Mouse (Mus musculus) testis, postnatal 10 days (tissue): ENCODE results near the gene Cct6b.
"Not testable (repeated sequence)": the region's sequence is repeated elsewhere in the genome, so short reads cannot be mapped to it uniquely, and the experiment has no call there.

ENCODE experiments used
- DNase-seq: peaks from one replicate; pipeline ENCODE4 v3.0.0; 2021; ENCODE audit warnings: low spot score

Cct6b gene

DNA sequence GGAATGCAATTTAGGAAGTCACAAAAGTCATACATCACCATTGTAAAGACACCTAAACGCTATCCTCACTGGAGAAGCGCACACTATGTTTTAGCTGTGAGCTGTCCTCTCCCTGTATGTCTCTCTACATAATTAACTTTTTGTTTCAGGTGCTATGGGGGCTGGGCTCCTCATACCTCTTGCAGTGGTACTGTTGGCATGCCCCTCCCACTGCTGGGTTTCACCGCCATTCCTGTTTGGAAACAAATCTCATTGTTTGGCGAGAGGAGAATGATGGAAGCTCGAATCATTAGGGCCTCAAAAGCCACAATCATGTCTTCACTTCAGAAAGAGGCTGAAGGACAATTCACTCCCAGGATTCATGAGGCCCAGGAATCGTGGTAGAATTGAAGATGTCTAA is 59.0 kb downstream of the Cct6b start:
- DNase-seq: no peak

DNA sequence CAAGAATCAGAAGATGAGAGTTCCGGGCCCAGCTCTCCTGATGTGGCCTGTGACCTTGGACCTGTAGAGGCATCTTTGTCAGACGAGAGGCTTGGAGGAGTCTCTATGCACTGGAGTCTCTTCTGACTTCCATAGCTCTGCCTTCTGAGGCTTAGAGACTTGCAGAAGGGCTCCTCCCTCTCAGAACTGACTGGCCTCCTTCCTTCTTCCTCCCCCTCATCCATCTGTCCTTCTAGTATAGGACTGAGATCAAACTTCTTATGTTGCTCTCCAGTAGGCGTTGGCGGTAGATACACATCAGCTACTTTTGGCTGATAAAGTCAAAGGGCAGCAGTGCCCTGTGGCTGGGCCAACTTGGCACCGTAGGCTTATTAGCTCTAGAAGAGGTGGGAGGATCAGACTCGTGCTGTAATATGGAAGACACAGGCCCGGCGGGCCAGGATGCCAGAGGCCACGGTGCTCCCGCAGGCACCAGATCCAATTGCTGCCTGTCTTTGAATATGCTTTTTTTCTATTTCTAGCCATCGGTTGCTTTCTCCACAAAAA is 64.2 kb downstream of the Cct6b start:
- no peak for DNase-seq

DNA sequence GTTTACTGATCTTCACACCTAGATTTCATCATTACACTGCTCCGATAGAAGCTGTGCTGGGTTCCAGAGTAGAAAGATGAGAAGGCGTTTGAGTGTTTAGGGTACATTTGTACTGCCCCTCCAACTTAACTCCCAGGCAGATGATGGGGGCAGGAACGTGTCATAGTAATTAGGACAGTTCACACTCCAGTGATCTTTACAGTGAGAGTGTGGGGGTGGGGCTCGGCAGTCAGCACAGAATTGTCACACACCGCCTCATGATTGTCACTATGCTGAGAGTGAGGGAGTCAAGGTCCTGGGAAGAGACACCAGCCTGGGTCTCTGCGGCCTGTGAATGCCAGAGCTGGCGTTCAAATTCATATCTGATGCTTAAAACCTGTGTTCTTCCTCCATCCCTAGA is 68.2 kb downstream of the Cct6b start:
- no peak for DNase-seq

DNA sequence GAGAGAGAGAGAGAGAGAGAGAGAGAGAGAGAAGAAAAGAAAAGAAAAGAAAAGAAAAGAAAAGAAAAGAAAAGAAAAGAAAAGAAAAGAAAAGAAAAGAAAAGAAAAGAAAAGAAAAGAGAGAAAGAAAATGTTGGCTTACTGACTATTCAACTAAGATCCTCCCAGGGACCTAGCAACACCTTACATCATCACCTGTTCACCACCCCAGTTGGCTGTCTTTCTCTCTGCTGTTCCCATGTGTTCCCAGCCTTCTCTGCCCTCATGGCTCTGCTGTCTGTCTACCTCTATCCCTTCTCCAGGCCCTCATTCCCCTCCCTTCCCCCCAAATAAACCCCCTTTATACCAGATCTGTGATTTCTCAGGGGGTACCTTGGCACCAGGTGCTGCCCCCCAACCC is 69.2 kb downstream of the Cct6b start:
- DNase-seq: not testable (repeated sequence)

DNA sequence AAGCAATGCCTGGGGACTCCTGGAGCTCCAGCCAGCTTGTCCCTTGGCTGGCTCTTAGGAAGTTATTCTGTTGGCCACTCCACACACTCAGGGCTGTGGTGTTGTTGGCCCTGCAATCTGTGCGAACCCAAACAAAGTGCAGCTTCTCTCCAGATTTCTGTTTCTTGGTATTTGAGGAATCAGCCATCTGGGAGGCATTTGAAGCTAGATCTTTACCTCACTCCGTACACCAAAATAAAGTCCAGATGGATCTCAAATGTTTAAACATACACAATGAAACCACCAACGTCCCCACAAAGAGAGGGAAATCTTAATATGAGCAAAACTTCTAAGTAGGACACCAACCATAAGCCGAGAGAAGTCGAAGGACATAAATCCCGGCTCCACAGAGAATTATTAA is 71.5 kb downstream of the Cct6b start:
- no peak for DNase-seq

- no peak for DNase-seq
These were observed 73.6 kb downstream of the Cct6b start for GRCm38 (mm10) chr11:82690476-82690875.

DNA sequence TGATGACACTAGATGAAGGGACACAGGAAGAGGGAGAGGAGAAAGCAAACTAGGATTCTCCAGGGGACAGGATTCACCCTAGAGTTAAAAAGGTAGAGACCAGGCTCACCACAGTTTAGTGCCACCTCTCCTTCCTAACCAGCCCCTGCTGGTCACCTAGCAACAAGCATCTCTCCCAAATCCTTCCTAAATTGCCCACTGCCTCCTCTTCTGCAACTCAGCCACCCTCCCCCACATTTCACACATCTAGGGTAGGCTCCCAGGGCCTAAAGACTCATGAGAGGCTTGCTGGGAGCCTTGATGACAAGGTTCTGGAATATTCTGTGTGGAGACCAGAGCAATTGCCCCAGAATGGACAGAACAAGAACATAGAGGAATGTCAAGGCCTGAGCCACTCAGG is 76.5 kb downstream of the Cct6b start:
- no peak for DNase-seq

DNA sequence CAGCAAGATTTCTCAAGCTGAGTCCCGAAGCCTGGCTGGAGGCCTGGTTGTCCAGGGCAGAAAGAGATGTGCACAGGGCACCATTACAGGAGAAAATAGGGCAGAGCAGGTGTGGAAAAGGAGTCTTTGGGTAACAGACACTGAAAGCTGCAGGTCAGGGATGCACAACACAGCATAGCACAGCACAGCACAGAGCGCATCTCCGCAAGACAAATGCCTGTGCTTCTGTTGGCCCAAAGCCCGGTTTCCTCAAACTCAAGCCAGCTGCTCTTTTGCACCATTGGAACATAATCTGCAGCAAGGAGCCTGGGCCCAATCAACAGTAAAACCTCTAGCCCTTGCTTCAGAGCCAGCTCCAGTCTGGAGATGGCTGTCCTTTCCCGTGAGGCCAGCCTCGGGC is 79.4 kb downstream of the Cct6b start:
- peak; percentile 63 for DNase-seq

- DNase-seq: no peak
These were observed 80.2 kb downstream of the Cct6b start for GRCm38 (mm10) chr11:82683765-82684505.

GRCm38 (mm10) chr11:82678561-82678960 is 85.6 kb downstream of the Cct6b start:
- DNase-seq: no peak
